Mouse (Mus musculus): ENCODE results near the gene Gadd45b. TPM values are rescaled to one million over a fixed set of nuclear protein-coding genes. Genes with fewer than 3 reads are reported as not detected.

Gene Gadd45b
- polyA plus RNA-seq, 2 experiments: 36.6 to 46.2 TPM

DNA sequence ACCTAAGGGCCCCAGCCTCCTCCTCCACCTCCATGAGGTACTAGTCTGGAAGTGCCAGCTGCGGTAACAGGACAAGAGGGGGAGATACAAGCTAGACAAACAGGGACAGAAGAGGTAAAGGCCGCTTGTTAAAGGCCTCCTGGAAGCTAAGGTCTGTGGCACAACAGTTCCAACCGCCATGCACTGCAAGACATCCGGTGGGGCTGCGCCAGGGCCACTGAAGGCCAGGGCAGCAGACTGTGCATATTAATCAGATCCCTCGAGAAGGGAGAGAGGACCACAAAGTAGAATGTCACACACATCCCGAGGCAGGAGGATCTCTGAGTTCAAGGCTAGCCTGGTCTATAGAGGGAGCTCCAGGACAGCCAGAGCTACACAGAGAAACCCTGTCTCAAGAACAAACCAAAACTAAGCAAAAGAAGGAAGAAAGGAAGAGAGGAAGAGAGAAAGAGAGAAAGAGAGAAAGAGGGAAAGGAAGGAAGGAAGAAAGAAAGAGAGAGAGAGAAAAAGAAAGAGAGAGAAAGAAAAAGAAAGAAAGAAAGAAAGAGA, 51.8 kb downstream of the Gadd45b start:
- WGBS: 65% methylated on average over 7 of the region's 7 CpGs
- H3K9ac ChIP-seq (ENCODE audit: low read depth, low read length, severe bottlenecking): no peak overlapping the region
- H3K4me2 ChIP-seq (replicated peaks; ENCODE audit: low read depth, low read length, severe bottlenecking): no peak overlapping the region
- no peaks in the 10 kb centered on the region for H3K9me3 ChIP-seq (ENCODE audit: control insufficient read depth, low read length)
- H3K27me3 ChIP-seq (ENCODE audit: control insufficient read depth, insufficient read depth, low read length): peaks cover 25% of the 10 kb centered on the region
- no peak for TF ChIP-seq POLR2A (IDR thresholded peaks at IDR 0.05; ENCODE audit: borderline replicate concordance, extremely low read depth, insufficient read depth, insufficient read length)
- ATAC-seq (ENCODE audit: low FRiP score, low read depth) (no peak), DNase-seq (ENCODE audit: low spot score) (no peak)
- H3K4me1 ChIP-seq (ENCODE audit: control insufficient read depth, insufficient read depth, low read length): peaks cover 3% of the 10 kb centered on the region
- no peaks in the 10 kb centered on the region for H3K36me3 ChIP-seq (ENCODE audit: control insufficient read depth, insufficient read depth, low read length)
- no peak overlapping the region for H3K27ac ChIP-seq (replicated peaks; ENCODE audit: low read depth, low read length)
- no peak overlapping the region for H3K4me3 ChIP-seq (replicated peaks; ENCODE audit: low read length)

Other genes starting within 250 kb of the Gadd45b start
- gene Mob3a, start 228.1 kb upstream of the Gadd45b start, polyA plus RNA-seq (2012; rRNA removed): 33.7 and 42.7 TPM in 2 replicates
- 35.9 and 36.5 TPM in 2 replicates for gene Mob3a, start 228.1 kb upstream of the Gadd45b start, polyA plus RNA-seq (2014; fragmentation: Nextera tagmentation; extraction: Ambion mirVana)
- 64.5 and 66.1 TPM in 2 replicates for gene Izumo4, start 227.9 kb upstream of the Gadd45b start, polyA plus RNA-seq (2012; rRNA removed)
- 14.4 and 15.9 TPM in 2 replicates for gene Izumo4, start 227.9 kb upstream of the Gadd45b start, polyA plus RNA-seq (2014; fragmentation: Nextera tagmentation; extraction: Ambion mirVana)
- gene Ap3d1, start 187.8 kb upstream of the Gadd45b start, polyA plus RNA-seq (2012; rRNA removed): 123 and 150 TPM in 2 replicates
- 75.1 and 82.9 TPM in 2 replicates for gene Ap3d1, start 187.8 kb upstream of the Gadd45b start, polyA plus RNA-seq (2014; fragmentation: Nextera tagmentation; extraction: Ambion mirVana)
- gene Dot1l, start 174.9 kb upstream of the Gadd45b start, polyA plus RNA-seq (2012; rRNA removed): 55.1 and 72.2 TPM in 2 replicates
- gene Dot1l, start 174.9 kb upstream of the Gadd45b start, polyA plus RNA-seq (2014; fragmentation: Nextera tagmentation; extraction: Ambion mirVana): 22.7 and 25.6 TPM in 2 replicates
- gene Sf3a2, start 131.9 kb upstream of the Gadd45b start, polyA plus RNA-seq (2012; rRNA removed): 78.0 and 102 TPM in 2 replicates
- gene Sf3a2, start 131.9 kb upstream of the Gadd45b start, polyA plus RNA-seq (2014; fragmentation: Nextera tagmentation; extraction: Ambion mirVana): 80.6 and 87.6 TPM in 2 replicates
- 109 and 110 TPM in 2 replicates for gene Plekhj1, start 131.4 kb upstream of the Gadd45b start, polyA plus RNA-seq (2012; rRNA removed)
- gene Plekhj1, start 131.4 kb upstream of the Gadd45b start, polyA plus RNA-seq (2014; fragmentation: Nextera tagmentation; extraction: Ambion mirVana): 119 and 121 TPM in 2 replicates
- 1.0 and 1.9 TPM in 2 replicates for gene Amh, start 124.8 kb upstream of the Gadd45b start, polyA plus RNA-seq (2012; rRNA removed)
- 0.11 TPM in 1 of 2 replicates, not detected in the other for gene Amh, start 124.8 kb upstream of the Gadd45b start, polyA plus RNA-seq (2014; fragmentation: Nextera tagmentation; extraction: Ambion mirVana)
- 8.5 and 12.1 TPM in 2 replicates for gene Jsrp1, start 116.6 kb upstream of the Gadd45b start, polyA plus RNA-seq (2012; rRNA removed)
- 5.1 and 6.1 TPM in 2 replicates for gene Jsrp1, start 116.6 kb upstream of the Gadd45b start, polyA plus RNA-seq (2014; fragmentation: Nextera tagmentation; extraction: Ambion mirVana)
- 882 and 1,248 TPM in 2 replicates for gene Oaz1, start 103.4 kb upstream of the Gadd45b start, polyA plus RNA-seq (2012; rRNA removed)
- 1,813 and 1,884 TPM in 2 replicates for gene Oaz1, start 103.4 kb upstream of the Gadd45b start, polyA plus RNA-seq (2014; fragmentation: Nextera tagmentation; extraction: Ambion mirVana)
- gene Lingo3, start 86.0 kb upstream of the Gadd45b start, polyA plus RNA-seq (2012; rRNA removed): 0.88 and 1.4 TPM in 2 replicates
- gene Lingo3, start 86.0 kb upstream of the Gadd45b start, polyA plus RNA-seq (2014; fragmentation: Nextera tagmentation; extraction: Ambion mirVana): 0.56 and 0.82 TPM in 2 replicates
- 366 and 417 TPM in 2 replicates for gene Lsm7, start 74.9 kb upstream of the Gadd45b start, polyA plus RNA-seq (2012; rRNA removed)
- 360 and 371 TPM in 2 replicates for gene Lsm7, start 74.9 kb upstream of the Gadd45b start, polyA plus RNA-seq (2014; fragmentation: Nextera tagmentation; extraction: Ambion mirVana)
- gene Sppl2b, start 74.8 kb upstream of the Gadd45b start, polyA plus RNA-seq (2012; rRNA removed): 86.8 and 128 TPM in 2 replicates
- gene Sppl2b, start 74.8 kb upstream of the Gadd45b start, polyA plus RNA-seq (2014; fragmentation: Nextera tagmentation; extraction: Ambion mirVana): 40.8 and 41.8 TPM in 2 replicates
- gene Tmprss9, start 58.2 kb upstream of the Gadd45b start, polyA plus RNA-seq (2012; rRNA removed): 0.04 TPM in 1 of 2 replicates, not detected in the other
- 0.10 TPM in 1 of 2 replicates, not detected in the other for gene Tmprss9, start 58.2 kb upstream of the Gadd45b start, polyA plus RNA-seq (2014; fragmentation: Nextera tagmentation; extraction: Ambion mirVana)
- gene Timm13, start 29.1 kb upstream of the Gadd45b start, polyA plus RNA-seq (2012; rRNA removed): 187 and 229 TPM in 2 replicates
- 330 and 335 TPM in 2 replicates for gene Timm13, start 29.1 kb upstream of the Gadd45b start, polyA plus RNA-seq (2014; fragmentation: Nextera tagmentation; extraction: Ambion mirVana)
- gene Lmnb2, start 11.8 kb upstream of the Gadd45b start, polyA plus RNA-seq (2012; rRNA removed): 75.9 and 77.5 TPM in 2 replicates
- gene Lmnb2, start 11.8 kb upstream of the Gadd45b start, polyA plus RNA-seq (2014; fragmentation: Nextera tagmentation; extraction: Ambion mirVana): 19.1 and 21.5 TPM in 2 replicates
- gene Gng7, start 84.9 kb downstream of the Gadd45b start, polyA plus RNA-seq (2012; rRNA removed): 7.6 and 7.9 TPM in 2 replicates
- gene Gng7, start 84.9 kb downstream of the Gadd45b start, polyA plus RNA-seq (2014; fragmentation: Nextera tagmentation; extraction: Ambion mirVana): 6.5 and 7.2 TPM in 2 replicates
- 0.13 and 0.20 TPM in 2 replicates for gene Diras1, start 95.6 kb downstream of the Gadd45b start, polyA plus RNA-seq (2012; rRNA removed)
- not detected in 2 replicates for gene Diras1, start 95.6 kb downstream of the Gadd45b start, polyA plus RNA-seq (2014; fragmentation: Nextera tagmentation; extraction: Ambion mirVana)
- gene Slc39a3, start 107.4 kb downstream of the Gadd45b start, polyA plus RNA-seq (2012; rRNA removed): 25.9 and 33.0 TPM in 2 replicates
- 12.8 and 14.8 TPM in 2 replicates for gene Slc39a3, start 107.4 kb downstream of the Gadd45b start, polyA plus RNA-seq (2014; fragmentation: Nextera tagmentation; extraction: Ambion mirVana)
- 205 and 263 TPM in 2 replicates for gene Sgta, start 130.1 kb downstream of the Gadd45b start, polyA plus RNA-seq (2012; rRNA removed)
- 176 and 192 TPM in 2 replicates for gene Sgta, start 130.1 kb downstream of the Gadd45b start, polyA plus RNA-seq (2014; fragmentation: Nextera tagmentation; extraction: Ambion mirVana)
- 79.0 and 93.4 TPM in 2 replicates for gene Thop1, start 140.0 kb downstream of the Gadd45b start, polyA plus RNA-seq (2012; rRNA removed)
- gene Thop1, start 140.0 kb downstream of the Gadd45b start, polyA plus RNA-seq (2014; fragmentation: Nextera tagmentation; extraction: Ambion mirVana): 52.4 and 54.1 TPM in 2 replicates
- 0.44 and 0.54 TPM in 2 replicates for gene Creb3l3, start 168.8 kb downstream of the Gadd45b start, polyA plus RNA-seq (2012; rRNA removed)
- gene Creb3l3, start 168.8 kb downstream of the Gadd45b start, polyA plus RNA-seq (2014; fragmentation: Nextera tagmentation; extraction: Ambion mirVana): 0.58 and 0.74 TPM in 2 replicates
- gene Map2k2, start 175.8 kb downstream of the Gadd45b start, polyA plus RNA-seq (2012; rRNA removed): 165 and 176 TPM in 2 replicates
- gene Map2k2, start 175.8 kb downstream of the Gadd45b start, polyA plus RNA-seq (2014; fragmentation: Nextera tagmentation; extraction: Ambion mirVana): 176 and 199 TPM in 2 replicates
- 17.7 and 21.0 TPM in 2 replicates for gene Zbtb7a, start 205.1 kb downstream of the Gadd45b start, polyA plus RNA-seq (2012; rRNA removed)
- gene Zbtb7a, start 205.1 kb downstream of the Gadd45b start, polyA plus RNA-seq (2014; fragmentation: Nextera tagmentation; extraction: Ambion mirVana): 30.6 and 35.9 TPM in 2 replicates
- 35.1 and 49.4 TPM in 2 replicates for gene Pias4, start 237.8 kb downstream of the Gadd45b start, polyA plus RNA-seq (2012; rRNA removed)
- 40.4 and 44.2 TPM in 2 replicates for gene Pias4, start 237.8 kb downstream of the Gadd45b start, polyA plus RNA-seq (2014; fragmentation: Nextera tagmentation; extraction: Ambion mirVana)
- gene Eef2, start 246.6 kb downstream of the Gadd45b start, polyA plus RNA-seq (2012; rRNA removed): 1,329 and 1,559 TPM in 2 replicates
- gene Eef2, start 246.6 kb downstream of the Gadd45b start, polyA plus RNA-seq (2014; fragmentation: Nextera tagmentation; extraction: Ambion mirVana): 544 and 581 TPM in 2 replicates